Mouse (Mus musculus) layer of hippocampus, adult 2 months (tissue): Measurements from ENCODE around the gene Plrg1. TPM values are rescaled to one million over a fixed set of nuclear protein-coding genes. Genes with fewer than 3 reads are reported as not detected.

ENCODE experiments used
- DNase-seq, 2 experiments: peaks; one replicate each; pipeline ENCODE4 v3.0.0; 2022; ENCODE audit warnings: low spot score in 2 of 2
- H3K27ac ChIP-seq: fragments of 200-600 bp; 2 replicates; pipeline ENCODE4 v1.8.1; 2022
- H3K4me3 ChIP-seq: fragments of 200-600 bp; 2 replicates; pipeline ENCODE4 v1.8.1; 2022; ENCODE audit warnings: mild to moderate bottlenecking
- CTCF ChIP-seq: fragments of 200-600 bp; conservative IDR thresholded peaks from 2 replicates; pipeline ENCODE4 v1.8.1; 2022; ENCODE audit warnings: antibody characterized with exemption, mild to moderate bottlenecking, moderate library complexity
- total RNA-seq, 2 experiments: library from RNA; stranded (reverse); gene quantifications; 2 replicates each; pipeline ENCODE4 v1.2.3; 2021

Gene Plrg1
- total RNA-seq, 2 experiments from 2014 or later, result 50.3 to 50.6 TPM

DNA sequence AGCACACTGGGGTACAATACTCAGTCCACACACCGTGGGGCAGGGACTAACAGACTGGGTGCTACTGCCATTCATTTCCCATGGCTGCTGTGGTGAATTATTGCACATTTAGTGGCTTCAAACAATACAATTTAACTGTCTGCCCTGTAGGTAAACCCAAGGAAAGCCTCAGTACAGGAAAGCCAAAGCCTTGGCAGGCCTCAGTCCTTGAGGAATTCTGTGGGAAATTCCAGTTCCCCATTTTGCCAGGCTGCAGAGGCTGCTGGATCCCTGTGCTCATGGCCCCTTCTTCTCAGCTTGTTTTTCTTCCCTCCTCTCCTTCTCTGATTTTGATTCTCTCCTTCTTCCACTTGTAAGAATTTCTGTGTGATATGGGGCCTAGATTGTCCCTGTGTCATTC is 59.6 kb downstream of the Plrg1 start:
- TF ChIP-seq CTCF, result no peak
- H3K27ac ChIP-seq, result no peak overlapping the region
- no peak overlapping the region for H3K4me3 ChIP-seq
- no peak for DNase-seq

DNA sequence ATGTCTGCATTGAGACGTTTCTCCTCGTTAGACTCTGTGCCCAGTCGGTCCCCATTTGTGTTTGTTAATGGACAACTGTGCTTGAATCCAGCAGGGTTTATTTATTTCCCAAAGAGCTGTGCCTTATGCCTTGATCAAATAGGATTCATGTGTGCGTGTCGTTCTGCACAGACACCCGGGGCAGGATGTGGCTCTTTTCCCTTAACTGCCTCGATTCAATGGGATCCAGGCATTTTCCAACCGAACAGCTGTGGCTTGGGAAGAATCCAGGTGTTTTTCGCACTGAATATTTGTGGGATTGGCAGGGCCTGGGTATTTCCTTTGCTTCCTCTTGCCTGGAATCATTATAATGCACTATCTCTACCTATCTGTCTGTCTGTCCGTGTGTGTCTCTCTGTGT is 62.3 kb downstream of the Plrg1 start:
- H3K27ac ChIP-seq, result no peak overlapping the region
- no peak overlapping the region for H3K4me3 ChIP-seq
- no peak for DNase-seq
- no peak for TF ChIP-seq CTCF

Other genes starting within 250 kb of the Plrg1 start
- 1 to 10 TPM; 1.6 to 1.8 TPM for gene Rbm46, start 179.0 kb upstream of the Plrg1 start, total RNA-seq
- gene Lrat, start 151.5 kb upstream of the Plrg1 start, total RNA-seq, result under 1 TPM in 1 of 2 experiments, not detected in 1; 0.08 TPM
- under 1 TPM; 0.20 to 0.27 TPM for gene Fgg, start 47.8 kb upstream of the Plrg1 start, total RNA-seq
- not detected for gene Fga, start 29.4 kb upstream of the Plrg1 start, total RNA-seq
- not detected for gene Fgb, start 5.7 kb upstream of the Plrg1 start, total RNA-seq
- 1 to 10 TPM; 3.2 to 3.7 TPM for gene Dchs2, start 72.4 kb downstream of the Plrg1 start, total RNA-seq